Mouse (Mus musculus): ENCODE results near the gene P2ry6.

GRCm38 (mm10) chr7:101010741-101011140, 36.3 kb upstream of the P2ry6 start:
- TF ChIP-seq POLR2A (IDR thresholded peaks at IDR 0.05; ENCODE audit: extremely low read depth, insufficient read depth, low read length) (no peak), CTCF (IDR thresholded peaks at IDR 0.05; ENCODE audit: extremely low read depth, insufficient read depth, low read length) (no peak)
